Mouse (Mus musculus): ENCODE data around the gene Olfr90.

GRCm38 (mm10) chr17:37062101-37062641, 26.1 kb downstream of the Olfr90 start:
- TF ChIP-seq MAFK (IDR thresholded peaks at IDR 0.05; ENCODE audit: insufficient read depth, low read depth, low read length) (no peak), CHD2 (IDR thresholded peaks at IDR 0.05; ENCODE audit: low read depth, low read length) (no peak), ZNF384 (IDR thresholded peaks at IDR 0.05; ENCODE audit: low read depth, low read length) (no peak), ZC3H11A (IDR thresholded peaks at IDR 0.05; ENCODE audit: borderline replicate concordance, low read depth, low read length) (no peak), HCFC1 (IDR thresholded peaks at IDR 0.05; ENCODE audit: borderline replicate concordance, insufficient read depth, low read length) (no peak)

All from ES-E14 (cell line).